Mouse (Mus musculus) erythroblast, embryonic 14.5 days (primary cell): ENCODE data around the gene Acvr1b.

ENCODE experiments used
- GATA1 ChIP-seq: IDR thresholded peaks from 2 replicates; pipeline ENCODE4 v1.6.1; 2012; ENCODE audit warnings: low read length, inconsistent platforms, mixed read lengths
- TAL1 ChIP-seq: IDR thresholded peaks from 3 replicates; pipeline ENCODE4 v1.6.1; 2012; ENCODE audit warnings: low read length, inconsistent platforms, mixed read lengths

- TF ChIP-seq GATA1: no peak
- TF ChIP-seq TAL1: no peak
These were observed 41.3 kb downstream of the Acvr1b start for GRCm38 (mm10) chr15:101215136-101215535.
